Mouse (Mus musculus): ENCODE data around the gene Col24a1. TPM values are rescaled to one million over a fixed set of nuclear protein-coding genes. Genes with fewer than 3 reads are reported as not detected.

Col24a1 gene
- total RNA-seq, 1 experiment from 2014 or later: not detected

Other genes with a start within 250 kb of the Col24a1 start
- not detected in 2 replicates for gene Clca2, start 193.0 kb upstream of the Col24a1 start, total RNA-seq (2017)
- gene Odf2l, start 173.9 kb upstream of the Col24a1 start, total RNA-seq (2017): 44.5 and 47.3 TPM in 2 replicates

Data from common myeloid progenitor, adult 5-6 weeks (primary cell).